Mouse (Mus musculus) layer of hippocampus, adult 2 months (tissue): ENCODE results near the gene Mak. TPM values are rescaled to one million over a fixed set of nuclear protein-coding genes. Genes with fewer than 3 reads are reported as not detected.

ENCODE experiments used
- DNase-seq, 2 experiments: peaks; one replicate each; pipeline ENCODE4 v3.0.0; 2022; ENCODE audit warnings: low spot score in 2 of 2
- H3K27ac ChIP-seq: fragments of 200-600 bp; 2 replicates; pipeline ENCODE4 v1.8.1; 2022
- H3K4me3 ChIP-seq: fragments of 200-600 bp; 2 replicates; pipeline ENCODE4 v1.8.1; 2022; ENCODE audit warnings: mild to moderate bottlenecking
- CTCF ChIP-seq: fragments of 200-600 bp; conservative IDR thresholded peaks from 2 replicates; pipeline ENCODE4 v1.8.1; 2022; ENCODE audit warnings: antibody characterized with exemption, mild to moderate bottlenecking, moderate library complexity
- total RNA-seq, 2 experiments: library from RNA; stranded (reverse); gene quantifications; 2 replicates each; pipeline ENCODE4 v1.2.3; 2021

Gene Mak
- total RNA-seq, 2 experiments from 2014 or later: 0.91 to 1.7 TPM

- Histone ChIP-seq H3K4me3 (no peak overlapping the region), H3K27ac (no peak overlapping the region)
- DNase-seq: no peak
- no peak for TF ChIP-seq CTCF
These were observed 49.4 kb downstream of the Mak start for GRCm38 (mm10) chr13:41030098-41030497.

DNA sequence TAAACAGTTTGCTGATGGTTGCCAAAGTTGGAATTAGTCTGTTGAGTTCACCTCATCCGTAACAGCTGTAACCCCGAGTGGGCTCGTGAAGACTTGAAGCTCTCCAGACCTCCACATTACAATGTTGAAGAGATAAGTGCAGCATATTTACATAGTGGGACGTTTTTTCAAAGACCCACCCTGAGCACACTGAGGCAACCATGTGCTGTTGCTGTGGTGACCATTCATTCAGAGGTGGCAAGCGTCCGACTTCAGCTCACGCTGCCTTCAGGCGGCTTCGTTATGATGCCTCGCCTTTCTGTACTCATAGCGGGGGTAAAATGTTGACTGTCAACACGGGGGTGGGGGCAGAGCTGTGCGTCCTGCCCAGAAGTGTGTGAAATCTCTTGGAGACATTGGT, 57.4 kb downstream of the Mak start:
- DNase-seq: no peak
- H3K4me3 ChIP-seq: no peak overlapping the region
- no peak overlapping the region for H3K27ac ChIP-seq
- TF ChIP-seq CTCF: no peak

- no peak for TF ChIP-seq CTCF
- no peak for DNase-seq
- H3K27ac ChIP-seq: no peak overlapping the region
- H3K4me3 ChIP-seq: no peak overlapping the region
These were observed 57.9 kb downstream of the Mak start for GRCm38 (mm10) chr13:41021607-41022006.

- no peak for TF ChIP-seq CTCF
- Histone ChIP-seq H3K27ac (no peak overlapping the region), H3K4me3 (no peak overlapping the region)
- DNase-seq: no peak
These were observed 59.0 kb downstream of the Mak start for GRCm38 (mm10) chr13:41020494-41020893.

DNA sequence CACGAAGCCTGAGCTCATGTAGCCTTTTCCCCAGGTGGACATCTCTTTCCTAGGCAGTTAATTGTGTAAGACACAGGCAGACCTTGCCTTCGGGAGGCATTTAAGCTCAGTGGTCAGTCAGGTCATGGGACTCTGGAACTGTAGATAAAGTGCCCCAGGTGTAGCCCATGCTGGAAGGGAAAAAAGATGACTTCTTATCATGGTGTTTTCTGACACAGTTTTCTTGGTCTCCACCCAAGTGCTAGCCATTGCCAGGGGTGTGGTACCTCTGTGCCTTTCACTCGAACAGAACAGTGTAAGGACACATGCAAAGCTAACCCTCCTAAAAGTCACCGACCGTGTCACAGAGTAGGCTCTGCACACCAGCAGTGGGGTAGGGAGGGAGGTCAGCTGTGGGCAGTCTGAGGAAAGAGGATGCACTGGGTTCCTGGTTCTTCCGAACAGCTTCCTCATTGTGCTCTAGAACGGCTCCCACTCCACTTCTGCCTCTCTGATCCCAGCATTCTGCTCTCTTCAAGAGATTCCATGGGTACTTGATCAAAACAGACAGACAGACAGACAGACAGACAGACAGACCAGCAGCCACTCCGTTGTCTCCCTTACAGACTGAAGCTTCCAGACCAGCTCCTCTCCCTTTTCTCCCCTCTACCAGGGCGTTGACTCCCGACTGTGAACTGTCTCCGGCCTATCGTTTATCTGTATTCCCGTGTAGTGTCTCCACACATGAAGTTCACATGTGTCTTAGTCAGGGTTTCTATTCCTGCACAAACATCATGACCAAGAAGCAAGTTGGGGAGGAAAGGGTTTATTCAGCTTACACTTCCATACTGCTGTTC, 60.5 kb downstream of the Mak start:
- TF ChIP-seq CTCF: no peak
- DNase-seq: no peak
- Histone ChIP-seq H3K27ac (no peak overlapping the region), H3K4me3 (no peak overlapping the region)

DNA sequence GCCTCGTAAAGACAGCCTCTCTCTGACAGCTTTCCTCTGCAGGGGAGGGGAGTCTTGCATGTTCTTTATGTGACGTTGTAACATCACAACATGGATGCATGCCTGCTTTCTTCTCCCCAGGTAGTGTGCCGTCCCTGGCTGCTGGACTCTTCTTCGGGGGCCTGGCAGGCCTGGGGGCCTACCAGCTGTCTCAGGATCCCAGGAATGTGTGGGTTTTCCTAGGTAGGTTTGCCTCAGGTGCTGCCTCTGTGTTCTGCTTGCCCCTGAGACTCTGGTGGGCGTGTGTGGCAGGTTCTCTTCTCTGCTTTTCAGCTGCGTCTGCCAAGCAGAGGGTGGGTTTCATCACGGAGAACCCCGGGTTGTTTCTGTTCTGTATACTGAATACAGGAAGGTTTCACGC, 61.3 kb downstream of the Mak start:
- no peak for DNase-seq
- Histone ChIP-seq H3K27ac (no peak overlapping the region), H3K4me3 (no peak overlapping the region)
- no peak for TF ChIP-seq CTCF

- DNase-seq: no peak
- Histone ChIP-seq H3K4me3 (no peak overlapping the region), H3K27ac (no peak overlapping the region)
- no peak for TF ChIP-seq CTCF
These were observed 61.7 kb downstream of the Mak start for GRCm38 (mm10) chr13:41017832-41018231.

DNA sequence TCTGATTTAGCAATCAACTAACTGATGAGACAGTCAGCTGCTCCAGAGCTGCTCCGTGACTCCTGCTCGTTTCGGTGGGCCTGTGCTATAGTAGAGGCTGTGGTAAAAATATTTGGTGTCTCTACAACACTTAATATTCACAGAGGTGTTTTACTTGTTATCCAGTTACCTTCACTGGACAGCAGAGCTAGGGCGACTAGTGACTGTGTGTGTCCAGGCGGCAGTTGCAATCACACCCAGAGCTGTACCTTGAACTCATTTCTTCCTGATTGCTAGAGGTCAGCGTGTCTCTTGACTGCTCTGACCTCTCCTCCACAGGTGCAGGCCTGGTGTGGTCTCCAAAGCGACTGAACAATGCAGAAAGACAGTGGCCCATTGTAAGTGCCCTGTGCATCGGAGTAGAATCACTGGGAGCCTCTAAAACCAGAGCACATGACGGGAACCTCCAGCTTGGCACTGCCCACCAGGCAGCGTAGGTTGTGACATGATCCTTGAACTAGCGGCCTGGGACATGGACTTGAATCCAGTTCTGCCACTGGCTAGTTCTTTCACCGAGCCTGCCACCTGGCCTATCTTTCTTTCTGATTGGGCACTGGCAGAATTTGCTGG, 62.6 kb downstream of the Mak start:
- TF ChIP-seq CTCF: no peak
- Histone ChIP-seq H3K4me3 (peak overlapping the region; percentile 91), H3K27ac (peak overlapping the region; percentile 92)
- DNase-seq: no peak

- H3K27ac ChIP-seq: peak within 1 kb of the TSS; percentile 92
- TF ChIP-seq CTCF: no peak
- peak; percentile 92 to 96 for DNase-seq
- H3K4me3 ChIP-seq: peak within 1 kb of the TSS; percentile 91
These were observed 63.5 kb downstream of the Mak start, which contains the start of gene Tmem14c for GRCm38 (mm10) chr13:41015829-41016634. Gene Tmem14c, plus strand, starts transcription at chr13:41016292.

- DNase-seq: no peak
- Histone ChIP-seq H3K4me3 (no peak overlapping the region), H3K27ac (no peak overlapping the region)
- no peak for TF ChIP-seq CTCF
These were observed 70.6 kb downstream of the Mak start for GRCm38 (mm10) chr13:41008946-41009345.

- no peak for DNase-seq
- H3K27ac ChIP-seq: no peak overlapping the region
- TF ChIP-seq CTCF: no peak
- no peak overlapping the region for H3K4me3 ChIP-seq
These were observed 71.2 kb downstream of the Mak start for GRCm38 (mm10) chr13:41008271-41008670.

DNA sequence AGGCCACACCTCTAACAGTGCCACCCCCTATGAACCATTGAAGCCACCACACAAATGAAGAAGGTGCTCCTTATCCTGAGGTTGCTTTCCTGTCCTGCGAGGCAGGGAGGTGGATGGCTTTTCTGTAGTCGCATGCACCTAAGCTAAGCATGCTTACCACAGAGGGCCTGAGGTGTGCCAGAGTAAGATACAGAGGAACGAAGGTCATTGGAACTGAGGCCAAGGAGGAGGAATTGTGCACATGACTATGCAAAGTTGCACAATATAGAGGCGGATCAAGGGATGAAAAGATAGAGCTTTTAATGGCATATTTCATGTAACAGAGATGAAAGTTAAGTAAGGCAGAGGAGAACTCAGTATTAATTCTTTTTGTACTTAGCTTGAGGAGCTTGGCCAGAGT, 73.3 kb downstream of the Mak start:
- Histone ChIP-seq H3K4me3 (no peak overlapping the region), H3K27ac (no peak overlapping the region)
- no peak for TF ChIP-seq CTCF
- no peak for DNase-seq

DNA sequence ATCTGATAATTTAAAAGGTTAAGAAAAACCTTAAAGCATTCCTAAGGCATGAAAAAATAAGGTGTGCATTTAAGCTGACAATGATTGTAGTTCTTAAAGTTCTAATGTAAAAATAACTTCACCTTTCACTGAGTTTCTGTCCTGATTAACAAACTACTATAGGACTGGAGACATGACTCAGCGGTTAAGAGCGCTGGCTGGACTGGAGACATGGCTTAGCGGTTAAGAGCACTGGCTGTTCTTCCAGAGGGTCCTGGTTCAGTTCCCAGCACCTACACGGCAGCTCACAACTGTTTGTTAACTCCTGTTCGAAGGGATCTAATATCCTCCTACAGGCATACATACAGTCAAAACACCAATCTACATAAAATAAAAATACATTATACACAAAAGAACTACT, 77.5 kb downstream of the Mak start:
- Histone ChIP-seq H3K4me3 (peak overlapping the region; percentile 78), H3K27ac (no peak overlapping the region)
- no peak for TF ChIP-seq CTCF
- DNase-seq: no peak
